Mouse (Mus musculus) cerebellum, adult 2 months (tissue): ENCODE data around the gene Erc2.

ENCODE experiments used
- CTCF ChIP-seq: fragments of 200-500 bp; IDR thresholded peaks from 2 replicates; pipeline ENCODE4 v1.5.1; 2011; ENCODE audit warnings: low read depth, mild to moderate bottlenecking, control low read depth, low read length, moderate library complexity, borderline replicate concordance; ENCODE audit not compliant: insufficient read depth
- POLR2A ChIP-seq: fragments of 200-500 bp; IDR thresholded peaks from 2 replicates; pipeline ENCODE4 v1.6.1; 2011; ENCODE audit warnings: low read length, control low read depth, borderline replicate concordance; ENCODE audit not compliant: insufficient read depth

GRCm38 (mm10) chr14:28501216-28501878 lies 879.1 kb downstream of the Erc2 start:
- TF ChIP-seq CTCF = no peak
- TF ChIP-seq POLR2A = no peak
